Mouse (Mus musculus): ENCODE measurements around the gene Kif1bp. TPM values are rescaled to one million over a fixed set of nuclear protein-coding genes. Genes with fewer than 3 reads are reported as not detected.

Gene Kif1bp
- polyA plus RNA-seq, 1 experiment: 1.2 TPM

GRCm38 (mm10) chr10:62508459-62508858 is 69.8 kb downstream of the Kif1bp start:
- Histone ChIP-seq H3K36me3 (ENCODE audit: control insufficient read depth) (no peaks in the 10 kb centered on the region), H3K4me1 (ENCODE audit: control insufficient read depth) (peaks cover 55% of the 10 kb centered on the region), H3K9me3 (ENCODE audit: control insufficient read depth, low read length) (no peaks in the 10 kb centered on the region), H3K27me3 (ENCODE audit: control insufficient read depth) (peaks cover 14% of the 10 kb centered on the region), H3K4me3 (replicated peaks) (peak overlapping the region; percentile 65)
- TF ChIP-seq TAL1 (IDR thresholded peaks at IDR 0.05; ENCODE audit: low read length): no peak
- no peak for TF ChIP-seq GATA1 (IDR thresholded peaks at IDR 0.05; ENCODE audit: low read length)

- no peak for TF ChIP-seq GATA1 (IDR thresholded peaks at IDR 0.05; ENCODE audit: low read length)
- TF ChIP-seq TAL1 (IDR thresholded peaks at IDR 0.05; ENCODE audit: low read length): no peak
- peaks cover 14% of the 10 kb centered on the region for H3K27me3 ChIP-seq (ENCODE audit: control insufficient read depth)
- peak overlapping the region; percentile 65 for H3K4me3 ChIP-seq (replicated peaks)
- peaks cover 62% of the 10 kb centered on the region for H3K4me1 ChIP-seq (ENCODE audit: control insufficient read depth)
- no peaks in the 10 kb centered on the region for H3K9me3 ChIP-seq (ENCODE audit: control insufficient read depth, low read length)
- H3K36me3 ChIP-seq (ENCODE audit: control insufficient read depth): no peaks in the 10 kb centered on the region
Measured at GRCm38 (mm10) chr10:62507591-62508308, 70.5 kb downstream of the Kif1bp start.

GRCm38 (mm10) chr10:62507071-62507470 is 71.2 kb downstream of the Kif1bp start:
- TF ChIP-seq GATA1 (IDR thresholded peaks at IDR 0.05; ENCODE audit: low read length): no peak
- TF ChIP-seq TAL1 (IDR thresholded peaks at IDR 0.05; ENCODE audit: low read length): no peak
- peaks cover 69% of the 10 kb centered on the region for H3K4me1 ChIP-seq (ENCODE audit: control insufficient read depth)
- H3K27me3 ChIP-seq (ENCODE audit: control insufficient read depth): peaks cover 14% of the 10 kb centered on the region
- no peaks in the 10 kb centered on the region for H3K9me3 ChIP-seq (ENCODE audit: control insufficient read depth, low read length)
- peak overlapping the region; percentile 65 for H3K4me3 ChIP-seq (replicated peaks)
- no peaks in the 10 kb centered on the region for H3K36me3 ChIP-seq (ENCODE audit: control insufficient read depth)

GRCm38 (mm10) chr10:62506019-62506556 is 72.2 kb downstream of the Kif1bp start:
- Histone ChIP-seq H3K27me3 (ENCODE audit: control insufficient read depth) (peaks cover 14% of the 10 kb centered on the region), H3K4me1 (ENCODE audit: control insufficient read depth) (peaks cover 76% of the 10 kb centered on the region), H3K4me3 (replicated peaks) (peak overlapping the region; percentile 52), H3K9me3 (ENCODE audit: control insufficient read depth, low read length) (no peaks in the 10 kb centered on the region), H3K36me3 (ENCODE audit: control insufficient read depth) (no peaks in the 10 kb centered on the region)
- TF ChIP-seq TAL1 (IDR thresholded peaks at IDR 0.05; ENCODE audit: low read length) (no peak), GATA1 (IDR thresholded peaks at IDR 0.05; ENCODE audit: low read length) (no peak)

GRCm38 (mm10) chr10:62505224-62505983 is 72.9 kb downstream of the Kif1bp start:
- Histone ChIP-seq H3K36me3 (ENCODE audit: control insufficient read depth) (no peaks in the 10 kb centered on the region), H3K4me1 (ENCODE audit: control insufficient read depth) (peaks cover 82% of the 10 kb centered on the region), H3K4me3 (replicated peaks) (no peak overlapping the region), H3K9me3 (ENCODE audit: control insufficient read depth, low read length) (no peaks in the 10 kb centered on the region), H3K27me3 (ENCODE audit: control insufficient read depth) (peaks cover 14% of the 10 kb centered on the region)
- no peak for TF ChIP-seq GATA1 (IDR thresholded peaks at IDR 0.05; ENCODE audit: low read length)
- TF ChIP-seq TAL1 (IDR thresholded peaks at IDR 0.05; ENCODE audit: low read length): no peak

- H3K9me3 ChIP-seq (ENCODE audit: control insufficient read depth, low read length): no peaks in the 10 kb centered on the region
- H3K4me1 ChIP-seq (ENCODE audit: control insufficient read depth): peaks cover 85% of the 10 kb centered on the region
- peak overlapping the region; percentile 42 for H3K4me3 ChIP-seq (replicated peaks)
- peaks cover 11% of the 10 kb centered on the region for H3K27me3 ChIP-seq (ENCODE audit: control insufficient read depth)
- no peaks in the 10 kb centered on the region for H3K36me3 ChIP-seq (ENCODE audit: control insufficient read depth)
- TF ChIP-seq GATA1 (IDR thresholded peaks at IDR 0.05; ENCODE audit: low read length): no peak
Measured at GRCm38 (mm10) chr10:62503836-62504628, 74.2 kb downstream of the Kif1bp start.

- Histone ChIP-seq H3K36me3 (ENCODE audit: control insufficient read depth) (no peaks in the 10 kb centered on the region), H3K4me3 (replicated peaks) (peak overlapping the region; percentile 42), H3K4me1 (ENCODE audit: control insufficient read depth) (peaks cover 78% of the 10 kb centered on the region), H3K9me3 (ENCODE audit: control insufficient read depth, low read length) (no peaks in the 10 kb centered on the region), H3K27me3 (ENCODE audit: control insufficient read depth) (peaks cover 4% of the 10 kb centered on the region)
- no peak for TF ChIP-seq TAL1 (IDR thresholded peaks at IDR 0.05; ENCODE audit: low read length)
- no peak for TF ChIP-seq GATA1 (IDR thresholded peaks at IDR 0.05; ENCODE audit: low read length)
Measured at GRCm38 (mm10) chr10:62503353-62503752, 74.9 kb downstream of the Kif1bp start.

GRCm38 (mm10) chr10:62501951-62502350 is 76.3 kb downstream of the Kif1bp start:
- TF ChIP-seq TAL1 (IDR thresholded peaks at IDR 0.05; ENCODE audit: low read length) (no peak), GATA1 (IDR thresholded peaks at IDR 0.05; ENCODE audit: low read length) (no peak)
- no peaks in the 10 kb centered on the region for H3K27me3 ChIP-seq (ENCODE audit: control insufficient read depth)
- H3K4me1 ChIP-seq (ENCODE audit: control insufficient read depth): peaks cover 64% of the 10 kb centered on the region
- H3K36me3 ChIP-seq (ENCODE audit: control insufficient read depth): no peaks in the 10 kb centered on the region
- no peak overlapping the region for H3K4me3 ChIP-seq (replicated peaks)
- H3K9me3 ChIP-seq (ENCODE audit: control insufficient read depth, low read length): no peaks in the 10 kb centered on the region
